Mouse (Mus musculus): Measurements from ENCODE around the gene Iqca.

Iqca gene

DNA sequence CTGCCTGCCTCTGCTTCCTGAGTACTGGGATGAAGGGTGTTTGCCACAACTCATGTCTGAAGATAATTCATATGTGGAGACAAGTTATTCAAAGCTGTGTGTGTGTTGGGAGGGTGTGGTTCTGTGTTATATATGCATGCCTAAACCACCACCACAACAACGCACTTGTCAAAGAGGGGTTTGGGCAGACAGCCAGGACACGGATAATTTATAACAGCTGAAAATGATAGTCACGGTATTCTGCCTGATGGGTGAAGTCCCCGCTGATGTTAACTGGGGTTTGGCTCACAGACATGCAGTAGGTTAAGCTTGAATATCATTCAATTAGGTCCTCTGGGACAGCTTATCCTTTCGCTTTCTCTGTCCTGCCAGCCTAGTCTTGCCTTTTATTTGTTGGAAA is 78.4 kb downstream of the Iqca start:
- Histone ChIP-seq H3K4me3 (replicated peaks; ENCODE audit: low read length) (no peak overlapping the region), H3K9me3 (ENCODE audit: low read length) (no peaks in the 10 kb centered on the region), H3K36me3 (ENCODE audit: insufficient read depth, low read length) (no peaks in the 10 kb centered on the region), H3K27me3 (ENCODE audit: insufficient read depth, low read length) (0 out of 2 replicates have a peak, but pooled peaks cover 4% of the 10 kb centered on the region), H3K4me1 (replicated peaks; ENCODE audit: low read depth, low read length) (no peaks in the 10 kb centered on the region)
- no peak for TF ChIP-seq POU5F1 (IDR thresholded peaks at IDR 0.05; ENCODE audit: borderline replicate concordance, low read length)

GRCm38 (mm10) chr1:90071812-90072580 is 81.2 kb downstream of the Iqca start:
- no peaks in the 10 kb centered on the region for H3K4me1 ChIP-seq (replicated peaks; ENCODE audit: low read depth, low read length)
- TF ChIP-seq POU5F1 (IDR thresholded peaks at IDR 0.05; ENCODE audit: borderline replicate concordance, low read length): no peak
- TF ChIP-seq CTCF (conservative IDR thresholded peaks at IDR 0.05; ENCODE audit: low read length): no peak
- TF ChIP-seq NANOG (IDR thresholded peaks at IDR 0.05; ENCODE audit: borderline replicate concordance, low read length): no peak
- H3K4me3 ChIP-seq (replicated peaks; ENCODE audit: low read length): no peak overlapping the region
- H3K27me3 ChIP-seq (ENCODE audit: insufficient read depth, low read length): 0 out of 2 replicates have a peak, but pooled peaks cover 4% of the 10 kb centered on the region
- no peaks in the 10 kb centered on the region for H3K36me3 ChIP-seq (ENCODE audit: insufficient read depth, low read length)
- H3K9me3 ChIP-seq (ENCODE audit: low read length): no peaks in the 10 kb centered on the region

- peaks cover 17% of the 10 kb centered on the region for H3K4me1 ChIP-seq (replicated peaks; ENCODE audit: low read depth, low read length)
- H3K36me3 ChIP-seq (ENCODE audit: insufficient read depth, low read length): no peaks in the 10 kb centered on the region
- TF ChIP-seq CTCF (conservative IDR thresholded peaks at IDR 0.05; ENCODE audit: low read length) (peak; percentile 77), NANOG (IDR thresholded peaks at IDR 0.05; ENCODE audit: borderline replicate concordance, low read length) (no peak)
- no peak overlapping the region for H3K4me3 ChIP-seq (replicated peaks; ENCODE audit: low read length)
- H3K27me3 ChIP-seq (ENCODE audit: insufficient read depth, low read length): peaks cover 4% of the 10 kb centered on the region; the same call in 1 of the 2 replicates
- peaks cover 40% of the 10 kb centered on the region for H3K9me3 ChIP-seq (ENCODE audit: low read length)
Observed at GRCm38 (mm10) chr1:90060599-90060998, 92.6 kb downstream of the Iqca start.

DNA sequence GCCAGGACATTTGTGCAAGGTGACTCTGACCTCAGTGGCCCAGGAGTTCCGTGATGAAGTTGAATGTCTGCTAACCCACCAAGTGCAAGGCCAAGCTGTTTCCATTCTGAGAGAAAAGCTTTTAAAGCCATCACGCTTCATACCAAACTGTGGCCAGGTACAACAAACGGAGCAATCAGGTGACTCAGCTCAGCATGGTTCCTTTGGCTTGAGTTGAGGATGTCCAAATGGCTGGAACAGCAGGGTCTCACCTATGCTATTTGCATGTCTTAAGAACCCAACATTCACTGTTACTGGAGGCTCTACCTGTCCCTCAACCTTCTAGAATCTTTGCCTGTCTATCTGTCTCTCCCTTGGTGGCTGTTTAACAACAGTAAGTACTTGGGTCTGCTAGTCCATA is 93.1 kb downstream of the Iqca start:
- Histone ChIP-seq H3K4me1 (replicated peaks; ENCODE audit: low read depth, low read length) (peaks cover 17% of the 10 kb centered on the region), H3K27me3 (ENCODE audit: insufficient read depth, low read length) (peaks cover 4% of the 10 kb centered on the region; the same call in 1 of the 2 replicates), H3K4me3 (replicated peaks; ENCODE audit: low read length) (no peak overlapping the region), H3K36me3 (ENCODE audit: insufficient read depth, low read length) (no peaks in the 10 kb centered on the region), H3K9me3 (ENCODE audit: low read length) (peaks cover 44% of the 10 kb centered on the region)
- TF ChIP-seq NANOG (IDR thresholded peaks at IDR 0.05; ENCODE audit: borderline replicate concordance, low read length) (peak; percentile 41; the same call in 1 of the 2 replicates), POU5F1 (IDR thresholded peaks at IDR 0.05; ENCODE audit: borderline replicate concordance, low read length) (0 out of 2 replicates have a peak, but pooled peaks have one; percentile 18), CTCF (conservative IDR thresholded peaks at IDR 0.05; ENCODE audit: low read length) (no peak)

GRCm38 (mm10) chr1:90054991-90055390 is 98.2 kb downstream of the Iqca start:
- H3K4me3 ChIP-seq (replicated peaks; ENCODE audit: low read length): no peak overlapping the region
- TF ChIP-seq CTCF (conservative IDR thresholded peaks at IDR 0.05; ENCODE audit: low read length) (no peak), NANOG (IDR thresholded peaks at IDR 0.05; ENCODE audit: borderline replicate concordance, low read length) (no peak), POU5F1 (IDR thresholded peaks at IDR 0.05; ENCODE audit: borderline replicate concordance, low read length) (no peak)
- H3K9me3 ChIP-seq (ENCODE audit: low read length): peaks cover 55% of the 10 kb centered on the region
- H3K4me1 ChIP-seq (replicated peaks; ENCODE audit: low read depth, low read length): peaks cover 11% of the 10 kb centered on the region
- H3K27me3 ChIP-seq (ENCODE audit: insufficient read depth, low read length): peaks cover 10% of the 10 kb centered on the region
- no peaks in the 10 kb centered on the region for H3K36me3 ChIP-seq (ENCODE audit: insufficient read depth, low read length)

- Histone ChIP-seq H3K4me3 (replicated peaks; ENCODE audit: low read length) (no peak overlapping the region), H3K9me3 (ENCODE audit: low read length) (peaks cover 22% of the 10 kb centered on the region), H3K4me1 (replicated peaks; ENCODE audit: low read depth, low read length) (peaks cover 12% of the 10 kb centered on the region), H3K36me3 (ENCODE audit: insufficient read depth, low read length) (no peaks in the 10 kb centered on the region), H3K27me3 (ENCODE audit: insufficient read depth, low read length) (peaks cover 21% of the 10 kb centered on the region)
- TF ChIP-seq NANOG (IDR thresholded peaks at IDR 0.05; ENCODE audit: borderline replicate concordance, low read length) (no peak), POU5F1 (IDR thresholded peaks at IDR 0.05; ENCODE audit: borderline replicate concordance, low read length) (no peak), CTCF (conservative IDR thresholded peaks at IDR 0.05; ENCODE audit: low read length) (peak; percentile 73)
Observed at GRCm38 (mm10) chr1:90051347-90051746, 101.9 kb downstream of the Iqca start.

- H3K4me1 ChIP-seq (replicated peaks; ENCODE audit: low read depth, low read length): peaks cover 12% of the 10 kb centered on the region
- TF ChIP-seq CTCF (conservative IDR thresholded peaks at IDR 0.05; ENCODE audit: low read length) (no peak), POU5F1 (IDR thresholded peaks at IDR 0.05; ENCODE audit: borderline replicate concordance, low read length) (no peak), NANOG (IDR thresholded peaks at IDR 0.05; ENCODE audit: borderline replicate concordance, low read length) (no peak)
Observed at GRCm38 (mm10) chr1:90050046-90050739, 103.0 kb downstream of the Iqca start.

DNA sequence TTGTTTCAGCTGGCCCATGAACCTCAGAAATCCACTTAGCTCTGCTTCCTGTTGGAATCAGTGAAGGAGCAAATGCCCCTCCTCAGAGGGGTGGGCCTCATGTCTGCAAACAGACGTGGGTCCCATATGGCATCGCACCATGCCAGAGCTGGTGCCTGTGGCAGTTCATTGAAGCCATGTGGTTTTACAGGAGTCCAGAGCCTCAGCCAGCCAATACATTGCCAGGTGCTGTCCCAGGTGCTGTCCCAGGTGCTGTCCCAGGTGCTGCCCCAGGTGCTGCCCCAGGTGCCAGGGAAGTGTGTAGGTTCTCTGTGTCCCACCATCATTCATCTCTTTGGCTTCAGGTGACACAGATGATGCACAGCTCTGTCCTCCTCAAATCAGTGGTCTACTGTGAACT is 124.9 kb downstream of the Iqca start:
- Histone ChIP-seq H3K36me3 (ENCODE audit: insufficient read depth, low read length) (no peaks in the 10 kb centered on the region), H3K4me1 (replicated peaks; ENCODE audit: low read depth, low read length) (0 out of 2 replicates have a peak, but pooled peaks cover 4% of the 10 kb centered on the region), H3K27me3 (ENCODE audit: insufficient read depth, low read length) (peaks cover 10% of the 10 kb centered on the region; the same call in 1 of the 2 replicates), H3K4me3 (replicated peaks; ENCODE audit: low read length) (no peak overlapping the region), H3K9me3 (ENCODE audit: low read length) (no peaks in the 10 kb centered on the region)
- no peak for TF ChIP-seq NANOG (IDR thresholded peaks at IDR 0.05; ENCODE audit: borderline replicate concordance, low read length)
- no peak for TF ChIP-seq POU5F1 (IDR thresholded peaks at IDR 0.05; ENCODE audit: borderline replicate concordance, low read length)
- TF ChIP-seq CTCF (conservative IDR thresholded peaks at IDR 0.05; ENCODE audit: low read length): no peak

More at GRCm38 (mm10) chr1:90050046-90050739, 103.0 kb downstream of the Iqca start:
- no peak overlapping the region for H3K4me3 ChIP-seq (replicated peaks; ENCODE audit: low read length)
- peaks cover 12% of the 10 kb centered on the region for H3K9me3 ChIP-seq (ENCODE audit: low read length)
- H3K27me3 ChIP-seq (ENCODE audit: insufficient read depth, low read length): peaks cover 21% of the 10 kb centered on the region
- no peaks in the 10 kb centered on the region for H3K36me3 ChIP-seq (ENCODE audit: insufficient read depth, low read length)
